Mouse (Mus musculus) layer of hippocampus, adult 2 months (tissue): Measurements from ENCODE around the gene Upb1. TPM values are rescaled to one million over a fixed set of nuclear protein-coding genes. Genes with fewer than 3 reads are reported as not detected.
A peak's percentile ranks its signal among the peaks of the same experiment; 100 is the strongest.
"Not testable (repeated sequence)": the region's sequence is repeated elsewhere in the genome, so short reads cannot be mapped to it uniquely, and the experiment has no call there.

Experiments
- DNase-seq, 2 experiments: peaks; one replicate each; pipeline ENCODE4 v3.0.0; 2022; ENCODE audit warnings: low spot score in 2 of 2
- H3K27ac ChIP-seq: fragments of 200-600 bp; 2 replicates; pipeline ENCODE4 v1.8.1; 2022
- H3K4me3 ChIP-seq: fragments of 200-600 bp; 2 replicates; pipeline ENCODE4 v1.8.1; 2022; ENCODE audit warnings: mild to moderate bottlenecking
- CTCF ChIP-seq: fragments of 200-600 bp; conservative IDR thresholded peaks from 2 replicates; pipeline ENCODE4 v1.8.1; 2022; ENCODE audit warnings: antibody characterized with exemption, mild to moderate bottlenecking, moderate library complexity
- long read RNA-seq, 2 experiments: library from polyadenylated mRNA; stranded (forward); transcript quantifications; one replicate each; pipeline ENCODE4 v2.0.0; 2021; ENCODE audit warnings: borderline mapping rate in 2 of 2
- total RNA-seq, 2 experiments: library from RNA; stranded (reverse); gene quantifications; 2 replicates each; pipeline ENCODE4 v1.2.3; 2021

The Upb1 gene
- under 1 TPM in 1 of 2 experiments, not detected in 1; 0.31 TPM for total RNA-seq
- long read RNA-seq, experiment 1, result 0 reads
- long read RNA-seq, experiment 2, partial matches to known transcripts, result 0 of 1 reads
- long read RNA-seq, experiment 2, other reads (novel, unspliced or antisense), result 1 of 1 reads

DNA sequence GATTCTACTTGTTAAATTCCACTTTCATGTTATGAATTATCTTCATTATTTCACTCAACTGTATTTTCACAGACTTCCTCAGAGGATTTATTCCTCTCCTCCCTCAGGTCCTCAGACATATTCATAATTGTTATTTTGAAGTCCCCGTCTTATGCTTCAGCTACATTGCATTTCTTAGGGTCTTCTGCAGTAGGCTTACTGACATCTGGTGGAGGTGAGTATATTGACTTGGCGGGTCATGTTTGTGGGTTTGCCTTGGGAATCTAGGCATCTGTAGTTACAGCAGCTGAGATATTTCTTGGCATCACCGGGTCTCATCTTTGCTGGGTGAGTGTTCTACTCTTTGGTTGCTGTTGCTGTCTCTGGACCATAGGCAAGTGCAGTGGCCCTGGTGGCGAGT lies at the start of gene Upb1:
TSS of gene Upb1 (plus strand) at position 158 of the 400 bp plus-strand sequence.
- DNase-seq, result no peak
- TF ChIP-seq CTCF, result no peak
- no peak within 1 kb of the TSS for H3K27ac ChIP-seq
- no peak within 1 kb of the TSS for H3K4me3 ChIP-seq

DNA sequence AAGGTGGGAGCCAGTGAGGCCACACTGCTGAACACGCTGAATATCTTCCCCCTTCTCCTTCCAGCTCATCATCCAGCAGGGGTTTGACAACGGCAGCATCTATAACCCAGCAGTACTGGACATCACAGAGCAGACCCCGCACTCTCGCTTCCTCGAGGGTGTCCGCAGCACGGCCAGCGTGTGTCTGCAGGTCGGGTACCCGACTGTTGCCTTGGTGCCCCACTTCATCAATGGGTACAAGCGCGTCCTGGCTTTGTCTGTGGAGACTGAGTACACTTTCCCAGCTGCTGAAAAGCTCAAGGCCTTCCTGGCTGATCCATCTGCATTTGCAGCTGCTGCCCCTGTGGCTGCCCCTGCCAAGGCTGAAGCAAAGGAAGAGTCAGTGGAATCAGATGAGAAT lies 48.4 kb upstream of the Upb1 start:
- no peak overlapping the region for H3K27ac ChIP-seq
- no peak for TF ChIP-seq CTCF
- no peak overlapping the region for H3K4me3 ChIP-seq
- DNase-seq, result no peak

DNA sequence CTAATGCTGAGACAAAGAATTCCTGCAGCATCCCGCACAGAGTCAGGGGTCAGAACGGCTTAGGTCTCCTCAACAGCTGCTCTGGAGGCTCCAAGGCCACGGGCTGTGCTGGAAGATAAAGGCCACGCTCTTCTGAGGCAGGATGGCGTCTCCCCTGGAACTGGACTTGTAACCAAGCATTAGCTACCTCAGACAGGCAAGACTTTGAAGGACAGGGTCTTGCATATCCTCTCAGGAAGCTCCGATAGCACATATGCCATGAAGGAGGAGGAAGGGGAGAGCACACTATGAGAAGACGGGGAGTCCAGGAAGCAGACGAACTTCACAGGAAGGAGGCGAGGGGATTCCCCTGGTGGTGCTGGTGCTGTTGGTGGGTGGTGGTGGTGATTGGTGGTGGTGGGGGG lies 47.1 kb upstream of the Upb1 start:
- not testable (repeated sequence) for H3K27ac ChIP-seq, H3K4me3 ChIP-seq, DNase-seq

DNA sequence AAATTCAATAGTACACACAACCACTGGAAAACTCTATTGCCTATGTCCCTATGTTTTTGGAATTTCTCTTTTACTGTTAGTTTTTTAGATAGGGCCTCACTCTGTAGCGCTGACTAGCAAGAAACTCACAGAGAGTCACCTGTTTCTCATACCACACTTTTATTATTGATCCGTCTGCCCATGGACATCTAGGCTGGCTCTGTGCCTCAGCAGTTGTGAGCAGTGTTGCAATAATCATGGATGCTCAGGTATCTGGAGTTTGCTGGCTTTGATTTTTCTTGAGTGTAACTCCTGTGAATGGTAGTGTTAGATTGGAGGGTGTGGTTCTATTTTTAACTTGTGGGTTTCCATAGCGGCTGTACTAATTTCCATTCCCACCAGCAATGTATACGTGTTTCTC lies 45.6 kb upstream of the Upb1 start:
- TF ChIP-seq CTCF, result no peak
- H3K27ac ChIP-seq, result no peak overlapping the region
- DNase-seq, result no peak
- H3K4me3 ChIP-seq, result no peak overlapping the region

DNA sequence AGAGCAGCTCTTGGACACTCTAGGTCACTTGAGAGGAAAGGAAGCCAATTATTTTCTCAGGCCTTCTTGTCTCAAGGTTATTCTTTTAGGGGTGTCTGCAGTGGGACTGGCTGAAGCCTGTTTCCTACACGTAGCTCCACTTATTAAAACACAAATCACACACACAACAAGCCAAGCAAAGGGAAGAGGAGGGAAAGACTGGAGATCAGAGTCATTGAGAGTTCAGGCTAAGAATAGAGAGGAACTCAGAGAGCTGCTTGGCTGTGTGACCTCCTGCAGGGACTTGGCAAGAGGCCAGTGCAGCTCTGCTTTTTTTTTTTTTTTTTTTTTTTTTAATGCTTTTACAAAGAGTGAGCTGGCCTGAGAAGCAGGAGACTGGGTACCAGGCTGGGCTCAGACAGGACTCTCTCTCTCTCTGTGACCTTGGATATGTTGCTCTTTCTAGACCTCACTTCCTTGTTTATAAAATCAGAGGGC lies 36.7 kb upstream of the Upb1 start:
- DNase-seq, H3K4me3 ChIP-seq: not testable (repeated sequence)
- H3K27ac ChIP-seq, result peak overlapping the region; percentile 58; the same call in 1 of the 2 replicates

DNA sequence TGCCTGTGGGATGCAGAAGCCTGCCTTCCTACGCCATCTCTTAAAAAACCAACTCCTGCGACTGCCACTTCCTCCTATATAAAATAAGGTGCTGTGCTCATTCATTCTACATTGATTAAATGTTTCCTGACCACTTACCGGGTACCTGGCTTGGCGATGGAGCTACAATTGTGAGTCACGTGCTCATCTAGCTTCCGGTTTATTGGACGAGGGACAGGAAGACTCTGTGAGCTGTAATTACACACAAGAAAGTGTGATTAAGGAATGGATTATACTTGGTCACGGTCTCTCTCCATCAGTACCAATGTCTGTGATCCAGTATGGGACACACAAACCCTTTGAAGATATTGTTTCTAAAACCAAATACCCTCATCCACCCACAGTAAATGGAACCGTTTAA lies 36.1 kb upstream of the Upb1 start:
- TF ChIP-seq CTCF, result no peak
- H3K27ac ChIP-seq, result peak overlapping the region; percentile 58; the same call in 1 of the 2 replicates
- no peak for DNase-seq
- H3K4me3 ChIP-seq, result no peak overlapping the region

DNA sequence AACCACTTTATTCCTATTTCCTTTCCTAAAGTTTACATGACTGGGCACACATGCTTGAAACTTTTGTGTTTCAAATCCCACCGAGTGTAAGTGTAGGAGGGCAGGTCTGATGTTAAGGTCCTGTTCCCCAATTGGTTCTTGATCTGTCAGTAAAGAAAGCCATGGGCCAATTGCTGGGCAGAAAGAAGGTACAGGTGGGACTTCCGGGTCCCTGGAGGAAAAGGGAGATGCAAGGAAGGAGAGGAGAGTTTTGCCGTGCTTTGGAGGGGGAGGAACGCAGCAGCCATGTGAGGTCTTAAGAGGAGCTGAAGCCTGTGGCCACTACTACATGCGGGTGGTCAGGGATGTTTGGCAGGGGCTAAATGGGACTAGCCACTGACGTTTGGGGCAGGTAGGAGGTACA lies 35.7 kb upstream of the Upb1 start:
- no peak overlapping the region for H3K4me3 ChIP-seq

DNA sequence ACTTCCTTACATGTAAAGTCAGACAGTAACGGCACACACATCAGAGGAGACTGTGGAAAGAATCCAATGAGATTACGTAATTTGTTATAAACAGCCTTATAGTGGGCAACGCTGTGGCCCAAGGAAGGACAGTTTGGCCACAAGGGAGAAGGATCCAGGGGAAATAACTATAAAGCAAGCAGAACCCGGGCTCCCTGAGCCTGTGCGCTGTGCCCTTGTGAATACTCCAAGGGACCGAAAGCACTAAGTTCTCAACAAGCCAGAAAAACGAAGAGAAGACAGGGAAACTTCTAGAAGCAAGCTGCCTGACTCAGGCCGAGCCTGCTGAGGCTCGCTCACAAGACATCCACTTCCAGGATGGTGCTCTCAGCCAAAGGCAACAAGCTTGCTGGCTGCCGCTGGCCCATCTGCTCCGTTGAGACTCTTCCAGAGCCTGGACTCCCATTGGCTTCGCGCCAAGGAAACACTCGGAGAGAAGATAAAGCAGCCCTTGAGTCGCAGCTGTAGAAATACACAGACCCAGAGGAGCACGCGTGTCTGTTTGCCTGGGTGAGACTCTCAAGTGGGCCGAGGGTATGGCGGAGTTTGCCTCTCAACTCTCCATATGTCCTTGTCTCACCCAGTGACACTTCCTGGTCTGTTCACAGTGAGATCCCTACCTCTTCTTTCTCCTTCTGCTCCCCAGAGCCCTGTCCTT lies 27.1 kb upstream of the Upb1 start:
- not testable (repeated sequence) for DNase-seq, H3K4me3 ChIP-seq
- peak overlapping the region; percentile 40; the same call in 1 of the 2 replicates for H3K27ac ChIP-seq

More for the DNA sequence above, 35.7 kb upstream of the Upb1 start:
- H3K27ac ChIP-seq, result no peak overlapping the region; the same call in 1 of the 2 replicates
- DNase-seq, result no peak
- no peak for TF ChIP-seq CTCF

DNA sequence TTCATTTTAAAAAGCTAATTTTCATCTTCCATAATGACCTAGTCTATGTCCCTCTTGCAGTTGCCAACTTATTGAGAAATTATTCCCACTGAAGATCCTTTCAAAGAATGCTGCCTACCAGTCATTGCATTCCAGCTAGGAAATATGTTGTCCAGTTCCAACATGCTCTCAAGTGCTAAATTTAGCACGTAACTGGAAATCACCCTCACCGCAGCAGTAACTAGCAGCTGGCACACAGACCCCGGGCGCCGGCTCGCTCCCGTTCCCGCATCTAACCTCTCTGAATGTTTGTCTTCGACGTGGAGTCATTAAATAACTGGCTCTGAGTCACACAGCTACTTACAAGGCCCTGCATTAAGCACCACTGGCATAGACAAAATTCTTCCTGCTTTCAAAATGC lies 22.2 kb upstream of the Upb1 start:
- H3K27ac ChIP-seq, result no peak overlapping the region
- no peak for DNase-seq
- no peak overlapping the region for H3K4me3 ChIP-seq
- no peak for TF ChIP-seq CTCF

DNA sequence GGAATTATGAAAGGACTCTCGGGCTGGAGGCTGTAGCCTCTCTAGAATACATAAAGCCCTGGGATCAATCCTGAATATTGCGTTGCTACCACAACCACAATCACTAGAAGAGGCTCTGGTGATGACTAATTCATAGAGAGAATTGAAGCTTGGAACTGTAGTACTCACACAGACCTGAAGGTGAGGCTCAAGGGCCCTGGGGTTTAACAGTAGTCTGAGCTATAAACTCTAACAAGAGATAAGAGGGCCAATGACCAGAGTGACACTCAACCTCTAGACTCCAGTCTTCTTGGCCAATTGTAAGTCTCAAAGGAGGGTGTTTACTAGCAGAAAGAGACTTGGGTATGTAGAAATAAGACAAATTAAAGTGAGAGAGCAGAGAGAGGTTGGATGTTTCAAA lies 10.8 kb upstream of the Upb1 start:
- TF ChIP-seq CTCF, result peak; percentile 43
- Histone ChIP-seq H3K27ac (no peak overlapping the region), H3K4me3 (no peak overlapping the region)
- no peak for DNase-seq

DNA sequence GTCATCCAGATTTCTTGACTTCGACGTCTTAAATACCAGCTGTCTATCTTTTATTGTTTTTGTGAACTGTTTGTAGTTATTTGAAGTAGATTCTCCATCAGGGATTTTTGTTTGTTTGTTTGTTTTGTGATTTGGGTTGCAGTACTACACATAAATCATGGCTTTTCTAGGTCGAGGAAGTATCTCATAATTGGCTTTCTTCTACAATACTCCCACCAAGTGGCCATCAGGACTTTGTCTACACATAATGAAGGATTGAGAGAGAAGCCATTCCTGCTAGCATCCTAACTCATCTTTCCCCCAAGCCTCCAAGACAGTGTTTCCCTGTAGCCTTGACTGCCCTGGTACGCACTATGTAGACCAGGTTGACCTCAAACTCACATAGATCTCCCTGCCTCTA lies 10.1 kb upstream of the Upb1 start:
- Histone ChIP-seq H3K4me3 (no peak overlapping the region), H3K27ac (no peak overlapping the region)
- no peak for DNase-seq
- peak; percentile 57 for TF ChIP-seq CTCF

DNA sequence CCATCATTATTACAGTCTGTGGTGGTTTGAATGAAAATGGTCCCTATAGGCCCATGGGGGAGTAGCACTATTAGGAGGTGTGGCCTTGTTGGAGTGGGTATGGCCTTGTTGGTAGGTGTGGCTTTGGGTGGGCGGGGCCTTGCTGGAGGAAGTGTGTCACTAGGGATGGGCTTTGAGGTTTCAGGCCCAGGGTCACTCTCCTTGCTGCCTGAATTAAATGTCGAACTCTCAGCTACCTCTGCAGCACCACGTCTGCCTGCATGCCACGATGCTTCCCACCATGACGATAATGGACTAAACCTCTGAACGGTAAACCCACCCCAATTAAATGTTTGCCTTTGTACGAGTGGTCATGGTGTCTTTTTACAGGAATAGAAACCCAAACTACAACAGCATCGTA lies 6.1 kb upstream of the Upb1 start:
- TF ChIP-seq CTCF, result no peak

DNA sequence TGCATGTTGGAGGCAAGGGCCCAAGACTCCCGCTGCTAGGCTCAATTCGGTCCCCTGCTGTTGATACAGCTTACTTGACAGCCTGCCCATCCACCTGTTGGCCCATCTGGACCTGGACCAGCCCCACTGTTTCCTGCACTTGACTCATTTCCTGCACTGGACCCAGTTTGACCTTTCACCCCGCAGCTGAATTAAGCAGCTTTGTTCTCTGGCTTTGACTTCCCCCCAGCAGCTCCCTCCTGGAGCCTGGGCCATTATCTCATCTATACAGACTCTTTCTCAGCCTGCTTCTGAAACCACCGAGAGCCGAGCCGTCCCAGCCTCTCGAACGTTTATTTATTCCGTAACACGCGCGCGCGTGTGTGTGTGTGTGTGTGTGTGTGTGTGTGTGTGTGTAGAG lies 3.9 kb upstream of the Upb1 start:
- DNase-seq, result no peak
- TF ChIP-seq CTCF, result no peak

More for the DNA sequence above, 6.1 kb upstream of the Upb1 start:
- DNase-seq, result no peak
- no peak overlapping the region for H3K4me3 ChIP-seq
- no peak overlapping the region for H3K27ac ChIP-seq

DNA sequence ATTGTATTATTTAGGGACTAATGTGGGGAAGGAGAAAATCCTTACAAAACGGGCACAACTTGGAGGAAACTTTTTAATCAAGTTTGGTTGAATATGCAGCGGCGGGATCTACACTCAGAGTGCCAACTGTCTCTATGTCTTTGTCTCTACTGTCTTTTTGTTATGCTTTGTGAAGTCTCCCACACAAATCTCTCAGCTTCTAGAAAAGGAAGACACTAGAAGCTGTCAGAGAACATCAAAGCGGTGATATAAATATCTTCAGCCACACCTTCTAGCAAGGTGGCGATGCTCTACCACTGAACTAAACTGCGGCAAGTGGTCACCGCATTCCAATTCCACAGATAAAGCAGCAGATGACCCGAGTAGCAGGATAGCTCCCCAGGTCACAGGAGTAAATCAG lies 5.0 kb downstream of the Upb1 start:
- TF ChIP-seq CTCF, result no peak
- no peak overlapping the region for H3K4me3 ChIP-seq
- DNase-seq, result no peak
- no peak overlapping the region for H3K27ac ChIP-seq

More for the DNA sequence above, 3.9 kb upstream of the Upb1 start:
- Histone ChIP-seq H3K27ac (no peak overlapping the region), H3K4me3 (no peak overlapping the region)
